Mouse (Mus musculus) embryonic fibroblast, embryonic 13.5 days (primary cell): Measurements from ENCODE around the gene Cmpk1.
A peak's percentile ranks its signal among the peaks of the same experiment; 100 is the strongest.

Experiments used
- CTCF ChIP-seq: IDR thresholded peaks from 2 replicates; pipeline ENCODE4 v1.5.1; 2011; ENCODE audit warnings: mild to moderate bottlenecking, control low read depth, low read length, moderate library complexity, borderline replicate concordance; ENCODE audit not compliant: insufficient read depth
- POLR2A ChIP-seq: IDR thresholded peaks from 2 replicates; pipeline ENCODE4 v1.6.1; 2011; ENCODE audit warnings: low read depth, mild to moderate bottlenecking, control low read depth, low read length, moderate library complexity

DNA sequence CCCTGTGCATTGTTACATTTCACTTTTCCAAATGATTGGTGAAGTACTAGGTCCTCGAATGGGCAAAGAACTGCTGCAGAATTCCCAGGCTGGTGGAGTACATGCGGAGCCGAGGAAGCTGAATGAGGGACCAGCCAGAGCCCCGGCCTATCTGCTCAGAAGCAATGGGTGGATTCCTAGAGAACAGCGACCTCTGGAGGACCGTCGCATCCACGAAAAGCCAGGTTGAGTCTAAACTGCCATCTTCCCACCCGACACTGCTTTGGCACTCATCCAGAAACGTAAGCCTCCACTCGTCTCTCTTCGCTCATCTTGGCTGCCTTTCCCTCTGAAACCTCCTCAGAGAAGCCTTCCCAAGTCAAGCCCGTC lies 73.5 kb downstream of the Cmpk1 start:
- TF ChIP-seq CTCF: peak; percentile 32; the same call in 1 of the 2 replicates
- TF ChIP-seq POLR2A: no peak
